Mouse (Mus musculus): ENCODE measurements around the gene Gpatch11. TPM values are rescaled to one million over a fixed set of nuclear protein-coding genes. Genes with fewer than 3 reads are reported as not detected.
"Not testable (repeated sequence)": the region's sequence is repeated elsewhere in the genome, so short reads cannot be mapped to it uniquely, and the experiment has no call there.

Gene Gpatch11
- polyA plus RNA-seq (2014; fragmentation: Nextera tagmentation; extraction: Ambion mirVana): 31.8 and 32.5 TPM in 2 replicates

- H3K4me3 ChIP-seq (ENCODE audit: low read depth, low read length): peak within 1 kb of the TSS; percentile 88
Measured at GRCm38 (mm10) chr17:78834856-78835835, at the start of gene Gpatch11, which contains the start of gene Heatr5b. Gene Gpatch11, plus strand, starts transcription at chr17:78835567. Gene Heatr5b, minus strand, starts transcription at chr17:78835364.

GRCm38 (mm10) chr17:78788273-78788672 is 47.1 kb upstream of the Gpatch11 start:
- H3K4me1 ChIP-seq (ENCODE audit: control insufficient read depth, insufficient read depth, low read length): peaks cover 18% of the 10 kb centered on the region; the same call in 1 of the 2 replicates
- H3K36me3 ChIP-seq (ENCODE audit: control insufficient read depth, insufficient read depth, low read length); H3K27me3 ChIP-seq (ENCODE audit: control insufficient read depth, insufficient read depth, low read length); H3K4me2 ChIP-seq; H3K27ac ChIP-seq (ENCODE audit: low read depth, low read length); H3K4me3 ChIP-seq (ENCODE audit: low read depth, low read length); H3K9me3 ChIP-seq (replicated peaks; ENCODE audit: control insufficient read depth, low read length); ATAC-seq (replicated peaks; ENCODE audit: insufficient number of reproducible peaks, low FRiP score, low TSS enrichment); H3K9ac ChIP-seq (ENCODE audit: low read depth, low read length): not testable (repeated sequence)
- WGBS (ENCODE audit: insufficient replicate concordance): 71% methylated on average over 3 of the region's 3 CpGs

More at GRCm38 (mm10) chr17:78834856-78835835, at the start of gene Gpatch11, which contains the start of gene Heatr5b:
- no peaks in the 10 kb centered on the region for H3K4me1 ChIP-seq (ENCODE audit: control insufficient read depth, insufficient read depth, low read length)
- H3K27ac ChIP-seq (ENCODE audit: low read depth, low read length): peak within 1 kb of the TSS; percentile 82
- under 1% methylated on average over 81 of the region's 81 CpGs for WGBS (ENCODE audit: insufficient replicate concordance)
- peak; percentile 99 for ATAC-seq (replicated peaks; ENCODE audit: insufficient number of reproducible peaks, low FRiP score, low TSS enrichment)
- no peaks in the 10 kb centered on the region for H3K9me3 ChIP-seq (replicated peaks; ENCODE audit: control insufficient read depth, low read length)
- H3K36me3 ChIP-seq (ENCODE audit: control insufficient read depth, insufficient read depth, low read length): peaks cover 8% of the 10 kb centered on the region; the same call in 1 of the 2 replicates
- peak within 1 kb of the TSS; percentile 83 for H3K9ac ChIP-seq (ENCODE audit: low read depth, low read length)
- H3K27me3 ChIP-seq (ENCODE audit: control insufficient read depth, insufficient read depth, low read length): no peaks in the 10 kb centered on the region
- H3K4me2 ChIP-seq: peak within 1 kb of the TSS; percentile 80

GRCm38 (mm10) chr17:78791068-78791689 is 44.2 kb upstream of the Gpatch11 start:
- peak overlapping the region; percentile 9; the same call in 1 of the 2 replicates for H3K4me2 ChIP-seq

GRCm38 (mm10) chr17:78791690-78792070 is 43.7 kb upstream of the Gpatch11 start:
- Histone ChIP-seq H3K9me3 (replicated peaks; ENCODE audit: control insufficient read depth, low read length) (no peaks in the 10 kb centered on the region), H3K27me3 (ENCODE audit: control insufficient read depth, insufficient read depth, low read length) (no peaks in the 10 kb centered on the region), H3K9ac (ENCODE audit: low read depth, low read length) (no peak overlapping the region), H3K27ac (ENCODE audit: low read depth, low read length) (peak overlapping the region; percentile 90), H3K36me3 (ENCODE audit: control insufficient read depth, insufficient read depth, low read length) (peaks cover 5% of the 10 kb centered on the region; the same call in 1 of the 2 replicates), H3K4me1 (ENCODE audit: control insufficient read depth, insufficient read depth, low read length) (peaks cover 18% of the 10 kb centered on the region; the same call in 1 of the 2 replicates), H3K4me2 (0 out of 2 replicates have a peak overlapping the region, but pooled peaks have one; percentile 9), H3K4me3 (ENCODE audit: low read depth, low read length) (no peak overlapping the region)
- ATAC-seq (replicated peaks; ENCODE audit: insufficient number of reproducible peaks, low FRiP score, low TSS enrichment): 0 out of 2 replicates have a peak, but pooled peaks have one; percentile 10
- 66% methylated on average over 3 of the region's 3 CpGs for WGBS (ENCODE audit: insufficient replicate concordance)

More at GRCm38 (mm10) chr17:78791068-78791689, 44.2 kb upstream of the Gpatch11 start:
- Histone ChIP-seq H3K36me3 (ENCODE audit: control insufficient read depth, insufficient read depth, low read length) (peaks cover 5% of the 10 kb centered on the region; the same call in 1 of the 2 replicates), H3K4me3 (ENCODE audit: low read depth, low read length) (no peak overlapping the region), H3K9ac (ENCODE audit: low read depth, low read length) (peak overlapping the region; percentile 36; the same call in 1 of the 2 replicates), H3K27me3 (ENCODE audit: control insufficient read depth, insufficient read depth, low read length) (no peaks in the 10 kb centered on the region), H3K4me1 (ENCODE audit: control insufficient read depth, insufficient read depth, low read length) (peaks cover 18% of the 10 kb centered on the region; the same call in 1 of the 2 replicates), H3K9me3 (replicated peaks; ENCODE audit: control insufficient read depth, low read length) (no peaks in the 10 kb centered on the region), H3K27ac (ENCODE audit: low read depth, low read length) (peak overlapping the region; percentile 90)
- ATAC-seq (replicated peaks; ENCODE audit: insufficient number of reproducible peaks, low FRiP score, low TSS enrichment): peak; percentile 84
- WGBS (ENCODE audit: insufficient replicate concordance): 37% methylated on average over 7 of the region's 7 CpGs

- no peaks in the 10 kb centered on the region for H3K9me3 ChIP-seq (replicated peaks; ENCODE audit: control insufficient read depth, low read length)
- H3K27ac ChIP-seq (ENCODE audit: low read depth, low read length): peak overlapping the region; percentile 90
- H3K4me1 ChIP-seq (ENCODE audit: control insufficient read depth, insufficient read depth, low read length): peaks cover 18% of the 10 kb centered on the region; the same call in 1 of the 2 replicates
- 71% methylated on average over 3 of the region's 3 CpGs for WGBS (ENCODE audit: insufficient replicate concordance)
- ATAC-seq (replicated peaks; ENCODE audit: insufficient number of reproducible peaks, low FRiP score, low TSS enrichment): 0 out of 2 replicates have a peak, but pooled peaks have one; percentile 31
- no peaks in the 10 kb centered on the region for H3K27me3 ChIP-seq (ENCODE audit: control insufficient read depth, insufficient read depth, low read length)
- H3K36me3 ChIP-seq (ENCODE audit: control insufficient read depth, insufficient read depth, low read length): peaks cover 5% of the 10 kb centered on the region; the same call in 1 of the 2 replicates
- H3K4me2 ChIP-seq: no peak overlapping the region
- no peak overlapping the region for H3K9ac ChIP-seq (ENCODE audit: low read depth, low read length)
- no peak overlapping the region for H3K4me3 ChIP-seq (ENCODE audit: low read depth, low read length)
Measured at GRCm38 (mm10) chr17:78792122-78792521, 43.2 kb upstream of the Gpatch11 start.

- Histone ChIP-seq H3K36me3 (ENCODE audit: control insufficient read depth, insufficient read depth, low read length) (peaks cover 5% of the 10 kb centered on the region; the same call in 1 of the 2 replicates), H3K4me3 (ENCODE audit: low read depth, low read length) (no peak overlapping the region), H3K27me3 (ENCODE audit: control insufficient read depth, insufficient read depth, low read length) (no peaks in the 10 kb centered on the region), H3K27ac (ENCODE audit: low read depth, low read length) (no peak overlapping the region), H3K9ac (ENCODE audit: low read depth, low read length) (no peak overlapping the region), H3K4me1 (ENCODE audit: control insufficient read depth, insufficient read depth, low read length) (peaks cover 18% of the 10 kb centered on the region; the same call in 1 of the 2 replicates), H3K4me2 (no peak overlapping the region), H3K9me3 (replicated peaks; ENCODE audit: control insufficient read depth, low read length) (no peaks in the 10 kb centered on the region)
- no peak for ATAC-seq (replicated peaks; ENCODE audit: insufficient number of reproducible peaks, low FRiP score, low TSS enrichment)
- 81% methylated on average over 5 of the region's 5 CpGs for WGBS (ENCODE audit: insufficient replicate concordance)
Measured at GRCm38 (mm10) chr17:78794390-78794789, 41.0 kb upstream of the Gpatch11 start.

GRCm38 (mm10) chr17:78797222-78797621 is 38.1 kb upstream of the Gpatch11 start:
- ATAC-seq (replicated peaks; ENCODE audit: insufficient number of reproducible peaks, low FRiP score, low TSS enrichment): no peak
- Histone ChIP-seq H3K36me3 (ENCODE audit: control insufficient read depth, insufficient read depth, low read length) (peaks cover 5% of the 10 kb centered on the region; the same call in 1 of the 2 replicates), H3K9me3 (replicated peaks; ENCODE audit: control insufficient read depth, low read length) (no peaks in the 10 kb centered on the region), H3K9ac (ENCODE audit: low read depth, low read length) (no peak overlapping the region), H3K4me3 (ENCODE audit: low read depth, low read length) (no peak overlapping the region), H3K27me3 (ENCODE audit: control insufficient read depth, insufficient read depth, low read length) (no peaks in the 10 kb centered on the region), H3K27ac (ENCODE audit: low read depth, low read length) (no peak overlapping the region), H3K4me2 (no peak overlapping the region), H3K4me1 (ENCODE audit: control insufficient read depth, insufficient read depth, low read length) (0 out of 2 replicates have a peak, but pooled peaks cover 5% of the 10 kb centered on the region)
- WGBS (ENCODE audit: insufficient replicate concordance): 90% methylated on average over 1 of the region's 1 CpGs

- Histone ChIP-seq H3K27ac (ENCODE audit: low read depth, low read length) (no peak overlapping the region), H3K4me3 (ENCODE audit: low read depth, low read length) (no peak overlapping the region), H3K36me3 (ENCODE audit: control insufficient read depth, insufficient read depth, low read length) (peaks cover 11% of the 10 kb centered on the region), H3K27me3 (ENCODE audit: control insufficient read depth, insufficient read depth, low read length) (no peaks in the 10 kb centered on the region), H3K9me3 (replicated peaks; ENCODE audit: control insufficient read depth, low read length) (no peaks in the 10 kb centered on the region), H3K4me1 (ENCODE audit: control insufficient read depth, insufficient read depth, low read length) (no peaks in the 10 kb centered on the region), H3K9ac (ENCODE audit: low read depth, low read length) (no peak overlapping the region), H3K4me2 (no peak overlapping the region)
- ATAC-seq (replicated peaks; ENCODE audit: insufficient number of reproducible peaks, low FRiP score, low TSS enrichment): no peak
Measured at GRCm38 (mm10) chr17:78809019-78809418, 26.3 kb upstream of the Gpatch11 start.
